Mouse (Mus musculus) hindbrain, embryonic 16.5 days (tissue): Measurements from ENCODE around the gene Mark1. TPM values are rescaled to one million over a fixed set of nuclear protein-coding genes. Genes with fewer than 3 reads are reported as not detected.

ENCODE experiments used
- ATAC-seq: fragments of 200-750 bp; cut with Nextera tagmentation; 2 replicates; pipeline ENCODE4 v1.8.0; 2017; ENCODE audit warnings: moderate TSS enrichment, moderate library complexity
- H3K27ac ChIP-seq: fragments of 300-500 bp; sonication (generic); 2 replicates; pipeline ENCODE4 v1.5.1; 2014; ENCODE audit warnings: low read depth, mild to moderate bottlenecking, control low read depth, low read length, moderate library complexity
- H3K27me3 ChIP-seq: fragments of 300-500 bp; sonication (generic); replicated peaks from 2 replicates; pipeline ENCODE4 v1.6.1; 2014; ENCODE audit warnings: low read length; ENCODE audit not compliant: control insufficient read depth, insufficient read depth
- H3K36me3 ChIP-seq: fragments of 300-500 bp; sonication (generic); 2 replicates; pipeline ENCODE4 v1.6.1; 2014; ENCODE audit warnings: mild to moderate bottlenecking, low read length, moderate library complexity, mixed read lengths; ENCODE audit not compliant: control insufficient read depth, insufficient read depth
- H3K4me1 ChIP-seq: fragments of 300-500 bp; sonication (generic); 2 replicates; pipeline ENCODE4 v1.6.1; 2014; ENCODE audit warnings: low read depth, low read length; ENCODE audit not compliant: control insufficient read depth, insufficient read depth
- H3K4me2 ChIP-seq: fragments of 300-500 bp; sonication (generic); 2 replicates; pipeline ENCODE4 v1.6.1; 2014; ENCODE audit warnings: mild to moderate bottlenecking, low read length, control low read depth, moderate library complexity
- H3K4me3 ChIP-seq: fragments of 300-500 bp; sonication (generic); 2 replicates; pipeline ENCODE4 v1.5.1; 2014; ENCODE audit warnings: mild to moderate bottlenecking, low read length, control low read depth, moderate library complexity
- H3K9ac ChIP-seq: fragments of 300-500 bp; sonication (generic); 2 replicates; pipeline ENCODE4 v1.6.1; 2014; ENCODE audit warnings: low read depth, mild to moderate bottlenecking, control low read depth, low read length, moderate library complexity
- H3K9me3 ChIP-seq: fragments of 300-500 bp; sonication (generic); 2 replicates; pipeline ENCODE4 v1.6.1; 2014; ENCODE audit warnings: mild to moderate bottlenecking, low read length, moderate library complexity; ENCODE audit not compliant: control insufficient read depth
- WGBS: fragments of 180-500 bp; shearing (Covaris S2); extraction: QIAGEN DNeasy Blood & Tissue Kit; methylation state at CpG from one replicate; pipeline ENCODE4 v1.1.7; 2014; 5-methylcytosine and 5-hydroxymethylcytosine counted together
- polyA plus RNA-seq: library from polyadenylated mRNA; unstranded; fragments of >200 nt; fragmentation: Nextera tagmentation; extraction: Ambion mirVana; gene quantifications from 2 replicates; pipeline ENCODE4 v1.2.1, GENCODE M21; 2015

Gene Mark1
- polyA plus RNA-seq, 1 experiment from 2014 or later, result 11.8 TPM

DNA sequence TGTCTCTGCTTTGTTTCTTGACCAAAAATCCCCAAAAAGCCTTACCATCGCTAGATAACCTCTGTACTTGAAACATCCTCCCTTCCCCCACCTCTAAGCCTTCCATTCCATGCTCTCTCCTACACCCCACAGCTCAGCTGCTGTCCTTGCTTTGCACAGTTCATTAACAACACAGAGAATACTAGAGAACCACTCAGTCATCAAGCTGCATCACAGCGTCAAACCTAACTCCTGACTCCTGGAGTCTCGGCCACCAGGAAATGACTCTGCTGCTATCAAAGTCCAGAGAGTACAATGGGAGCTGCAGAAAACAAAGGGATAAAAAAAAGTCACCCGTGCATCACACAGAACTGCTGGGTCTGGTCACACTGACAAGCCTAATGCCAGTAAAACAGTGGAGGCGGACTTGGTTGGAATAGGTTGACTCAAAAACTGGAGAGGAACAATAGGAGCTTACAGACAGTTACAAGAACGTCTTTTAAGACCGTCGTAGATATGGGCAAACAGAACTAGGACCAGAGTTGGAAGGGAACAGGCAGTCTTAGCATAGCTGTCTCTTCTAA is 27.1 kb downstream of the Mark1 start:
- H3K27me3 ChIP-seq, result no peaks in the 10 kb centered on the region
- 22% methylated on average over 8 of the region's 8 CpGs for WGBS
- no peak overlapping the region for H3K4me3 ChIP-seq
- H3K4me1 ChIP-seq, result peaks cover 7% of the 10 kb centered on the region; the same call in 1 of the 2 replicates
- no peak overlapping the region for H3K27ac ChIP-seq
- H3K9ac ChIP-seq, result no peak overlapping the region
- H3K4me2 ChIP-seq, result no peak overlapping the region
- ATAC-seq, result no peak
- no peaks in the 10 kb centered on the region for H3K36me3 ChIP-seq
- no peaks in the 10 kb centered on the region for H3K9me3 ChIP-seq

DNA sequence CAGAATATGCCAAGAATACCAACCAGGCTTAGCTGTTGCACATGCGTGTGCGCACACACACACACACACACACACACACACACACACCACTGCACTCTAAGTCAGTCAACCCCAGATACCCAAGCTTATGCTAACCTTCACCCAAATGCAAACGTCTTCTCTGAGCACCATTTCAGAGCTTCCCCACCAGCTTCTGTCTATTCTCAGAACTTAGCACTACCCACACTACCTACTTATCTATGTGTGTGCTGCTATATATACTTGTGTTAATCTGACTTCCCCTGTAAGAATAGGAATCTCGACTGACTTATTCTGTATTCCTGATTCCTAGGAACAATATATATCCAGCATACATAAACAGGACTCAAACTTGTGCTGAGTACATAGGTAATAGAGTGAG is 30.0 kb downstream of the Mark1 start:
- H3K9ac ChIP-seq, result no peak overlapping the region
- 91% methylated on average over 4 of the region's 4 CpGs for WGBS
- ATAC-seq, result no peak
- H3K36me3 ChIP-seq, result no peaks in the 10 kb centered on the region
- H3K27ac ChIP-seq, result no peak overlapping the region
- H3K4me2 ChIP-seq, result no peak overlapping the region
- no peaks in the 10 kb centered on the region for H3K9me3 ChIP-seq
- peaks cover 7% of the 10 kb centered on the region for H3K4me1 ChIP-seq
- no peaks in the 10 kb centered on the region for H3K27me3 ChIP-seq
- no peak overlapping the region for H3K4me3 ChIP-seq

DNA sequence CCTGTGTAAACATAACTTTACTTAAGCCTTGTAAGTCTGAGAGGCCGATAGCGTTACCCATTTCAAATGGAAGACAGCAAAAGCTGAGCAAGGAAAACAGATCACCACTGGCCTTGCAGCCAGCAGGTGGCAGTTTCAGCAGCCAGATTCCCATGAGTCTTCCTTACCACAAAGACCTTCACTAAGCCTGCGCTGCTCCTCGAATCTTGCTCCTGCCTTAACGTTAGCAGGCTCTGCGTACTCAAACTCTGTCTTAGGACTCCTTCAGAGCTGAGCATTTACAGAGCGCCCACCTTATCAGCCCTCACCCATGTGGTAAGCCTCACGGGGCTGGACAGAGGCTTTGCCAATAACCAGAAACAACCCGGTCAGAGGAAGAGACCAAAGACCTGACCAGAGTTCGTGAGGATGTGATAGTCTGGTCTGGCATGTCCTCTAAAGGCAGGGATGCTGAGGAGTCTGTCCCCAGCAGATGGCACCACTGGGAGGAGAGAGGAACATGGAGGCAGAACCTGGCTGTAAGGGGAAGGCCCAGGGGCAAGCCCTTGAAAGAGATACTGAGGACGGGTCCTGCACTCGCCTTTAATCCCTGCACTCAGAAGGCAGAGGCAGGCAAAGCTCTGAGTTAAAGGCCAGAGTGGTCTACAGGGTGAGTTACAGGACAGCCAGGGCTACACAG is 33.5 kb downstream of the Mark1 start:
- Histone ChIP-seq H3K9ac (no peak overlapping the region), H3K4me1 (peaks cover 3% of the 10 kb centered on the region), H3K36me3 (no peaks in the 10 kb centered on the region), H3K9me3 (no peaks in the 10 kb centered on the region), H3K4me2 (no peak overlapping the region), H3K27me3 (no peaks in the 10 kb centered on the region), H3K4me3 (no peak overlapping the region), H3K27ac (no peak overlapping the region)
- ATAC-seq, result peak; percentile 19; the same call in 1 of the 2 replicates
- 57% methylated on average over 12 of the region's 12 CpGs for WGBS

DNA sequence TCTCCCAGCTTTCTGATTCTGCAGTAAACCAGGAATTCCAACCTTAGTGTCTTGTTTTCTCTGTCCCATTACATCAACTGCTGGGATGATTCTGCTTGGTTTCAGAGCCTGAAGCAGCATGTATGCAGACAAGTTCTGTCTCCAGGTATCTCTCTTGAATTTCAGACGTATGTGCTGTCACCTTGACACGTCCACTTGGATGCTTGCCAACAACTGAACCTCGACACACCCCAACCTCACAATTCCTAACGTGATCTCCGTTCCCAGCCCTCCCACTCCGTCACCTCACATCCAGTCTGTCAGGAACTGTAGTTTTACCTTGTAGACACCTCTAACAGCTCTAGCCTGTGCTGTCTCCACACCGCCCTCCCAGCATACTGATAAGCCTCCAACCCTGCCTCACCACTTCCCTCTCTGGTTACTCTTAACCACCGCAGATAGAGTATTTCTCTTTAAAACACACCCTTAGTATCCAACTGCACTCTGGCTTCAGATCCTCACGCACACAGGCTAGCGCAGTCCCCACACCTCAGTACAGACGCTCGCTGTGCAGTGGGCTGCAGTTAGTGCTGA is 36.2 kb downstream of the Mark1 start:
- no peak overlapping the region for H3K9ac ChIP-seq
- no peaks in the 10 kb centered on the region; the same call in none of the 2 replicates for H3K4me1 ChIP-seq
- H3K9me3 ChIP-seq, result no peaks in the 10 kb centered on the region
- no peak for ATAC-seq
- no peak overlapping the region for H3K4me2 ChIP-seq
- H3K27ac ChIP-seq, result no peak overlapping the region
- WGBS, result 77% methylated on average over 12 of the region's 12 CpGs
- no peaks in the 10 kb centered on the region for H3K36me3 ChIP-seq
- H3K4me3 ChIP-seq, result no peak overlapping the region
- H3K27me3 ChIP-seq, result no peaks in the 10 kb centered on the region

DNA sequence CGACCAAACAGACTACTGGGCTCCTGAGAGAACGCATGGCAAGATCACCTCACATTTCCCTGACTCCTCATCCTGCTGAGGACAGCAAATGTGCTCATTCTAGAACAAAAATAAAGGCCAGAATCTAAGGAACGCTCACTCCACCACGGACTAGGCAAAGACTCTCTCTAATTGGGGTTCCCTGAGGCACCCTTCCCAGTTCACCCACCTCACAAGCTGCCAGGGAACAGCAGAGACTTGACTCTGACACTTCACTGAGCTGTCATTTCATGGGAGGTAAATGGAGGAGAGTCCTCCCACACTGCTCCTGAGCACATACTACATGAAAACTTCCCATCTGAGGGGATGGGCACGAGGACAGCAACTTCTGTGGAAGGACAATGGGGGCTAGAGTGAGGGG is 37.5 kb downstream of the Mark1 start:
- no peak overlapping the region for H3K27ac ChIP-seq
- no peak overlapping the region for H3K4me2 ChIP-seq
- no peak overlapping the region for H3K4me3 ChIP-seq
- no peaks in the 10 kb centered on the region for H3K27me3 ChIP-seq
- no peaks in the 10 kb centered on the region; the same call in none of the 2 replicates for H3K4me1 ChIP-seq
- 89% methylated on average over 5 of the region's 5 CpGs for WGBS
- ATAC-seq, result no peak
- no peaks in the 10 kb centered on the region for H3K9me3 ChIP-seq
- no peak overlapping the region for H3K9ac ChIP-seq
- H3K36me3 ChIP-seq, result no peaks in the 10 kb centered on the region

DNA sequence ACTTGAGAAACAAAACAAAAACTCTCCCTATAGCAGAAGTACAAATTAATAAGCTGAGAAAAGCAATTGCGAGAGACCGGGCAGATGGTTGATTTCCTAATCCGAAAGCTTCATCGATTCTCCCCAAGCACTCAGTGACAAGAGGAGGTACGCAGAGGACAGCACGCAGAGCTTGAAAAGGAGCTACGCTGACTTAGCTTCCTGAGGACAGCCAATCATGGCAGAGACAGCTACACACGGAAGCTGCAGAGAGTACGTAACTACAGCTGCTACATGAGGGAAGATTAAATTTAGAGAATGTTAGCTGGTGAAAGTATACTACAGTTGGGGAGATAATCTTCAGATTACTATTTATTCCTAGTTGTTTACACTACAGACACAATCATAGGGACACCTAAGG is 40.6 kb downstream of the Mark1 start:
- H3K4me2 ChIP-seq, result peak overlapping the region; percentile 15; the same call in 1 of the 2 replicates
- H3K27ac ChIP-seq, result peak overlapping the region; percentile 29; the same call in 1 of the 2 replicates
- no peaks in the 10 kb centered on the region for H3K27me3 ChIP-seq
- no peaks in the 10 kb centered on the region; the same call in 1 of the 2 replicates for H3K4me1 ChIP-seq
- no peak for ATAC-seq
- H3K9me3 ChIP-seq, result no peaks in the 10 kb centered on the region
- no peak overlapping the region for H3K4me3 ChIP-seq
- no peaks in the 10 kb centered on the region for H3K36me3 ChIP-seq
- no peak overlapping the region for H3K9ac ChIP-seq
- 76% methylated on average over 9 of the region's 9 CpGs for WGBS

DNA sequence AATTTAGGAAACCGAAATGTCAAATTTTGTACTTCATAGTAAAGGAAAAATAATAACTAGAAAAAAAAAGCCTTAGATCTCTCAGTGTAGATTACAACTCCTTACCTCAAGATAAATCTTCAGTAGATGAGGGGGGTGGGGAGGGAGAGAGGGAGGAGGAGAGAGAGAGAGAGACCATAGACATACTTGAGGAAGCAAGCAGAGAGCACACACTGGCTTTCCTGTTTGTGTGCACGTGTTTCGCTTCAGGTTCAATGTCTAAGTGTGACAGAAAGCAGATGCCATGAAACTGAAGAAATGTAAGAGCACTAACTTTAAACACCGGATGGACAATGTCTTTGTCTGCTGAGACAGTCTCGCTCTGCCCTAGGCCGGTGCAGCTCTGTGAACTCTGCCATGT is 41.0 kb downstream of the Mark1 start:
- no peak for ATAC-seq
- no peak overlapping the region for H3K9ac ChIP-seq
- no peaks in the 10 kb centered on the region; the same call in 1 of the 2 replicates for H3K4me1 ChIP-seq
- H3K27ac ChIP-seq, result no peak overlapping the region
- H3K9me3 ChIP-seq, result no peaks in the 10 kb centered on the region
- no peaks in the 10 kb centered on the region for H3K27me3 ChIP-seq
- no peak overlapping the region for H3K4me2 ChIP-seq
- no peak overlapping the region for H3K4me3 ChIP-seq
- 82% methylated on average over 6 of the region's 6 CpGs for WGBS
- H3K36me3 ChIP-seq, result no peaks in the 10 kb centered on the region

DNA sequence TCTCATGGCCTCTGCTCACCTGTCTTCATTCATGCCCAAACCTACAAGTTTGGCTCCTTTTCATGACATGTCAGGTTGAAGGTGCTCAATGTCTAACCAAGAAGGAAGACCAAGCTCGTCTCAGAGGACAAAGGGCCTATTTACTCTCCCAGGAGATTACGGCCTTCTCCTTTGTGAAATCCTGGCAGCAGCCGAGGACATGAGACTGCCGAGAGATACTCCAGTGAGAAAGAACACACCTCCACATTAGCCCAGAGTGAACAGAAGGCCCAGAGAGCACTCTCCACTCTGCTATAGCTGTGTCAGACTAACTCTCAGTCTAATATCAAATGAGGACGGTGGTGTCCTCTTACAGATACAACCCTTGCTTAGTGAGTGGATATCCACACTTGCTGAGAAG is 47.6 kb downstream of the Mark1 start:
- Histone ChIP-seq H3K9me3 (no peaks in the 10 kb centered on the region), H3K4me1 (no peaks in the 10 kb centered on the region), H3K36me3 (no peaks in the 10 kb centered on the region), H3K27me3 (no peaks in the 10 kb centered on the region), H3K4me2 (no peak overlapping the region), H3K9ac (no peak overlapping the region), H3K4me3 (no peak overlapping the region), H3K27ac (no peak overlapping the region)
- 51% methylated on average over 5 of the region's 5 CpGs for WGBS
- no peak for ATAC-seq

DNA sequence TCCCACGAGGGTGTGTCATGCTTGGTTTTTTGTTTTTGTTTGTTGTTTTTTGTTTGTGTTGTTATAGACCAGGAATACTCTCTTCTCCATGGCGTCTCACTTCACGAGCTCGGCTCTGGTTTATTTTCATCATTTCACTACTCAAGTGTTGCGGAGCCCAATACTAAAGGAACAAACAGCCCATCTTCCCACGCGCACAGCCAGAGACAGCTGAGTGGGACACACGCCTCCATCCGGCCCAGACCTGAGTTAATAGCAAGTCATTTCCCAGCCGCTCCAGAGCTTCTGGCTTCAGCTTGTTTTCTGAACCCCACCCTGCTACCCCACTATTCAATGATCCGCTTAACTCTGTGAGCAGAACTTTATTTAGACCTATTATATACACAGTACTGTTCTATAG is 48.3 kb downstream of the Mark1 start:
- no peaks in the 10 kb centered on the region for H3K36me3 ChIP-seq
- H3K4me2 ChIP-seq, result no peak overlapping the region
- ATAC-seq, result no peak
- H3K9ac ChIP-seq, result no peak overlapping the region
- no peaks in the 10 kb centered on the region for H3K9me3 ChIP-seq
- 90% methylated on average over 11 of the region's 11 CpGs for WGBS
- H3K27ac ChIP-seq, result no peak overlapping the region
- no peaks in the 10 kb centered on the region for H3K4me1 ChIP-seq
- H3K27me3 ChIP-seq, result no peaks in the 10 kb centered on the region
- H3K4me3 ChIP-seq, result no peak overlapping the region
